Mouse (Mus musculus) MEL (cell line): ENCODE results near the gene Tnpo1.
A peak's percentile ranks its signal among the peaks of the same experiment; 100 is the strongest.

Experiments
- CHD2 ChIP-seq: IDR thresholded peaks from 2 replicates; pipeline ENCODE4 v1.6.1; 2011; ENCODE audit warnings: low read length, improper control_type of control experiment
- CTCF ChIP-seq, 3 experiments: IDR thresholded peaks in 2 of 3; conservative IDR thresholded peaks in 1 of 3; 2 replicates each; pipeline ENCODE4 v1.5.1; 2011 to 2012; ENCODE audit warnings: low read length in 3 of 3, low read depth in 2 of 3, mild to moderate bottlenecking in 2 of 3, improper control_type of control experiment in 1 of 3, inconsistent platforms in 1 of 3, mixed read lengths in 1 of 3, moderate library complexity in 1 of 3; ENCODE audit not compliant: control insufficient read depth in 1 of 3, insufficient read depth in 1 of 3, poor library complexity in 1 of 3, severe bottlenecking in 1 of 3
- GATA1 ChIP-seq: IDR thresholded peaks from 2 replicates; pipeline ENCODE4 v1.6.1; 2011; ENCODE audit warnings: low read depth, low read length, improper control_type of control experiment
- JUND ChIP-seq: IDR thresholded peaks from 2 replicates; pipeline ENCODE4 v1.6.1; 2011; ENCODE audit warnings: low read depth, mild to moderate bottlenecking, improper control_type of control experiment, low read length
- MXI1 ChIP-seq: IDR thresholded peaks from 2 replicates; pipeline ENCODE4 v1.6.1; 2011; ENCODE audit warnings: mild to moderate bottlenecking, low read depth, low read length, improper control_type of control experiment
- NELFE ChIP-seq: IDR thresholded peaks from 2 replicates; pipeline ENCODE4 v1.6.1; 2011; ENCODE audit warnings: low read depth, low read length, improper control_type of control experiment
- POLR2A ChIP-seq, 2 experiments: IDR thresholded peaks; 2 replicates each; pipeline ENCODE4 v1.6.1; 2011 to 2012; ENCODE audit warnings: low read length in 2 of 2, mild to moderate bottlenecking in 2 of 2, control low read depth in 1 of 2, improper control_type of control experiment in 1 of 2, low read depth in 1 of 2, moderate library complexity in 1 of 2; ENCODE audit not compliant: control insufficient read depth in 1 of 2, insufficient read depth in 1 of 2, poor library complexity in 1 of 2
- RAD21 ChIP-seq: IDR thresholded peaks from 2 replicates; pipeline ENCODE4 v1.6.1; 2011; ENCODE audit warnings: mild to moderate bottlenecking, low read depth, low read length, improper control_type of control experiment
- TAL1 ChIP-seq: IDR thresholded peaks from 2 replicates; pipeline ENCODE4 v1.6.1; 2012; ENCODE audit warnings: mild to moderate bottlenecking, inconsistent platforms, low read length, moderate library complexity, mixed read lengths
- TCF12 ChIP-seq: IDR thresholded peaks from 2 replicates; pipeline ENCODE4 v1.6.1; 2014; ENCODE audit warnings: low read depth, mild to moderate bottlenecking, inconsistent platforms, low read length, improper control_type of control experiment, moderate library complexity
- UBTF ChIP-seq: IDR thresholded peaks from 2 replicates; pipeline ENCODE4 v1.6.1; 2012; ENCODE audit warnings: low read depth, mild to moderate bottlenecking, inconsistent platforms, low read length, improper control_type of control experiment, moderate library complexity, borderline replicate concordance; ENCODE audit not compliant: insufficient read depth
- USF1 ChIP-seq: IDR thresholded peaks from 2 replicates; pipeline ENCODE4 v1.6.1; 2014; ENCODE audit warnings: low read depth, mild to moderate bottlenecking, inconsistent platforms, low read length, improper control_type of control experiment, moderate library complexity

GRCm38 (mm10) chr13:98809087-98809486 lies 117.1 kb downstream of the Tnpo1 start:
- TF ChIP-seq GATA1 (no peak), UBTF (no peak), CTCF (IDR thresholded peaks at IDR 0.05 in 2 of 3, conservative IDR thresholded peaks at IDR 0.05 in 1 of 3; ENCODE audit: control insufficient read depth in 1 of 3, insufficient read depth in 1 of 3, low read depth in 2 of 3, low read length in 3 of 3, poor library complexity in 1 of 3, severe bottlenecking in 1 of 3) (0 out of 6 replicates have a peak, but pooled peaks of 2 of the 3 experiments have one; percentile 1 to 2), NELFE (no peak), POLR2A (IDR thresholded peaks at IDR 0.05; ENCODE audit: control insufficient read depth in 1 of 2, insufficient read depth in 1 of 2, low read depth in 1 of 2, low read length in 2 of 2, poor library complexity in 1 of 2) (no peak), TCF12 (no peak), MXI1 (no peak), RAD21 (no peak), JUND (no peak), CHD2 (no peak), USF1 (peak; percentile 74), TAL1 (no peak)
